Mouse (Mus musculus) MEL (cell line): ENCODE measurements around the gene Immp2l. TPM values are rescaled to one million over a fixed set of nuclear protein-coding genes. Genes with fewer than 3 reads are reported as not detected.

Experiments
- DNase-seq: peaks from one replicate; pipeline ENCODE4 v3.0.0; 2011; ENCODE audit warnings: low read depth, low spot score
- H3K27ac ChIP-seq: 2 replicates; pipeline ENCODE4 v1.5.1; 2012; ENCODE audit warnings: low read depth, mild to moderate bottlenecking, control low read depth, low read length, moderate library complexity; ENCODE audit not compliant: control insufficient read depth
- H3K27me3 ChIP-seq, 2 experiments: fragments of 150-350 bp in 1 of 2; sonication (generic) in 1 of 2; 2 replicates each; pipeline ENCODE4 v1.6.1; 2012; ENCODE audit warnings: low read length in 2 of 2, mild to moderate bottlenecking in 2 of 2, improper control_type of control experiment in 1 of 2, moderate library complexity in 1 of 2; ENCODE audit not compliant: insufficient read depth in 2 of 2, control insufficient read depth in 1 of 2
- H3K36me3 ChIP-seq, 2 experiments: 2 replicates each; pipeline ENCODE4 v1.6.1; 2012 to 2014; ENCODE audit warnings: low read length in 2 of 2, improper control_type of control experiment in 1 of 2, inconsistent platforms in 1 of 2, mild to moderate bottlenecking in 1 of 2; ENCODE audit not compliant: insufficient read depth in 2 of 2, control insufficient read depth in 1 of 2
- H3K4me1 ChIP-seq, 2 experiments: fragments of 150-350 bp in 1 of 2; sonication (generic) in 1 of 2; 2 replicates each; pipeline ENCODE4 v1.6.1; 2012; ENCODE audit warnings: low read length in 2 of 2, improper control_type of control experiment in 1 of 2, mild to moderate bottlenecking in 1 of 2; ENCODE audit not compliant: insufficient read depth in 2 of 2, control insufficient read depth in 1 of 2
- H3K4me3 ChIP-seq, 2 experiments: fragments of 150-350 bp in 1 of 2; sonication (generic) in 1 of 2; 2 replicates each; pipeline ENCODE4 v1.5.1; 2012; ENCODE audit warnings: low read depth in 2 of 2, low read length in 2 of 2, mild to moderate bottlenecking in 2 of 2, moderate library complexity in 2 of 2, control low read depth in 1 of 2, improper control_type of control experiment in 1 of 2; ENCODE audit not compliant: control insufficient read depth in 1 of 2, insufficient read depth in 1 of 2
- H3K79me2 ChIP-seq: 2 replicates; pipeline ENCODE4 v1.6.1; 2012; ENCODE audit warnings: mild to moderate bottlenecking, low read length, moderate library complexity; ENCODE audit not compliant: control insufficient read depth, poor library complexity, insufficient read depth
- H3K9ac ChIP-seq: 2 replicates; pipeline ENCODE4 v1.6.1; 2012; ENCODE audit warnings: low read depth, mild to moderate bottlenecking, control low read depth, low read length, moderate library complexity; ENCODE audit not compliant: control insufficient read depth, poor library complexity, severe bottlenecking
- H3K9me3 ChIP-seq: fragments of 150-350 bp; sonication (generic); replicated peaks from 2 replicates; pipeline ENCODE4 v1.6.1; 2012; ENCODE audit warnings: mild to moderate bottlenecking, low read length, improper control_type of control experiment, moderate library complexity; ENCODE audit not compliant: insufficient read depth
- CTCF ChIP-seq, 3 experiments: IDR thresholded peaks in 2 of 3; conservative IDR thresholded peaks in 1 of 3; 2 replicates each; pipeline ENCODE4 v1.5.1; 2011 to 2012; ENCODE audit warnings: low read length in 3 of 3, low read depth in 2 of 3, mild to moderate bottlenecking in 2 of 3, improper control_type of control experiment in 1 of 3, inconsistent platforms in 1 of 3, mixed read lengths in 1 of 3, moderate library complexity in 1 of 3; ENCODE audit not compliant: control insufficient read depth in 1 of 3, insufficient read depth in 1 of 3, poor library complexity in 1 of 3, severe bottlenecking in 1 of 3
- ELF1 ChIP-seq: IDR thresholded peaks from 2 replicates; pipeline ENCODE4 v1.6.1; 2014; ENCODE audit warnings: low read depth, mild to moderate bottlenecking, inconsistent platforms, low read length, improper control_type of control experiment, moderate library complexity
- EP300 ChIP-seq, 2 experiments: IDR thresholded peaks; 2 replicates each; pipeline ENCODE4 v1.6.1; 2011; ENCODE audit warnings: improper control_type of control experiment in 2 of 2, low read length in 2 of 2, low read depth in 1 of 2, mild to moderate bottlenecking in 1 of 2
- ETS1 ChIP-seq: IDR thresholded peaks from 2 replicates; pipeline ENCODE4 v1.6.1; 2012; ENCODE audit warnings: low read depth, mild to moderate bottlenecking, inconsistent platforms, low read length, improper control_type of control experiment, moderate library complexity
- GABPA ChIP-seq: IDR thresholded peaks from 2 replicates; pipeline ENCODE4 v1.6.1; 2012; ENCODE audit warnings: low read depth, mild to moderate bottlenecking, inconsistent platforms, low read length, improper control_type of control experiment, moderate library complexity
- MAFK ChIP-seq: IDR thresholded peaks from 2 replicates; pipeline ENCODE4 v1.6.1; 2011; ENCODE audit warnings: low read depth, mild to moderate bottlenecking, low read length, improper control_type of control experiment, borderline replicate concordance
- MAX ChIP-seq: IDR thresholded peaks from 2 replicates; pipeline ENCODE4 v1.6.1; 2011; ENCODE audit warnings: low read length, improper control_type of control experiment
- MEF2A ChIP-seq: IDR thresholded peaks from 2 replicates; pipeline ENCODE4 v1.6.1; 2014; ENCODE audit warnings: low read depth, mild to moderate bottlenecking, inconsistent platforms, low read length, improper control_type of control experiment; ENCODE audit not compliant: poor library complexity, insufficient replicate concordance, severe bottlenecking; ENCODE audit errors: extremely low read depth
- MYB ChIP-seq: IDR thresholded peaks from 2 replicates; pipeline ENCODE4 v1.6.1; 2011; ENCODE audit warnings: mild to moderate bottlenecking, low read depth, low read length, improper control_type of control experiment
- MYC ChIP-seq: IDR thresholded peaks from 2 replicates; pipeline ENCODE4 v1.6.1; 2011; ENCODE audit warnings: low read depth, mild to moderate bottlenecking, low read length, improper control_type of control experiment, moderate library complexity
- NELFE ChIP-seq: IDR thresholded peaks from 2 replicates; pipeline ENCODE4 v1.6.1; 2011; ENCODE audit warnings: low read depth, low read length, improper control_type of control experiment
- POLR2AphosphoS5 ChIP-seq: IDR thresholded peaks from 2 replicates; pipeline ENCODE4 v1.6.1; 2012; ENCODE audit warnings: low read depth, borderline replicate concordance, mild to moderate bottlenecking, inconsistent platforms, low read length, moderate library complexity, mixed read lengths
- RCOR1 ChIP-seq: IDR thresholded peaks from 2 replicates; pipeline ENCODE4 v1.6.1; 2012; ENCODE audit warnings: low read depth, mild to moderate bottlenecking, inconsistent platforms, low read length, improper control_type of control experiment
- UBTF ChIP-seq: IDR thresholded peaks from 2 replicates; pipeline ENCODE4 v1.6.1; 2012; ENCODE audit warnings: low read depth, mild to moderate bottlenecking, inconsistent platforms, low read length, improper control_type of control experiment, moderate library complexity, borderline replicate concordance; ENCODE audit not compliant: insufficient read depth
- ZMIZ1 ChIP-seq: IDR thresholded peaks from 2 replicates; pipeline ENCODE4 v1.6.1; 2012; ENCODE audit warnings: low read depth, mild to moderate bottlenecking, inconsistent platforms, low read length, improper control_type of control experiment, moderate library complexity
- ZNF384 ChIP-seq: IDR thresholded peaks from 2 replicates; pipeline ENCODE4 v1.6.1; 2012; ENCODE audit warnings: low read depth, mild to moderate bottlenecking, inconsistent platforms, low read length, improper control_type of control experiment
- polyA plus RNA-seq, 2 experiments: library from polyadenylated mRNA; stranded (reverse) in 1 of 2; unstranded in 1 of 2; fragments of >175 nt in 1 of 2; fragments of >200 nt in 1 of 2; gene quantifications; 2 replicates each; pipeline versions ENCODE4 v1.2.1 to v1.2.4; 2012; ENCODE audit warnings: low replicate concordance in 2 of 2, low read depth in 1 of 2; ENCODE audit not compliant: insufficient read length in 2 of 2, insufficient read depth in 1 of 2, missing spikeins in 1 of 2
- total RNA-seq: library from RNA; depleted of rRNA; stranded (reverse); fragments of 300-350 nt; gene quantifications from 2 replicates; pipeline ENCODE4 v1.2.3, GENCODE M21; 2012

The Immp2l gene
- total and polyA plus RNA-seq, 3 experiments, result 4.0 to 5.0 TPM; not detected in 1

GRCm38 (mm10) chr12:41308726-41309680 is 285.1 kb downstream of the Immp2l start:
- Histone ChIP-seq H3K79me2 (no peaks in the 10 kb centered on the region), H3K4me3 (no peak overlapping the region), H3K27me3 (no peaks in the 10 kb centered on the region), H3K4me1 (no peaks in the 10 kb centered on the region), H3K27ac (no peak overlapping the region), H3K36me3 (no peaks in the 10 kb centered on the region), H3K9me3 (no peaks in the 10 kb centered on the region), H3K9ac (no peak overlapping the region)
- no peak for DNase-seq
- no peak for TF ChIP-seq NELFE
- TF ChIP-seq MYC, result no peak
- TF ChIP-seq EP300 (IDR thresholded peaks at IDR 0.05; ENCODE audit: low read depth in 1 of 2, low read length in 2 of 2), result no peak
- TF ChIP-seq POLR2AphosphoS5, result no peak
- TF ChIP-seq MYB, result no peak
- TF ChIP-seq RCOR1, result no peak
- no peak for TF ChIP-seq ZNF384

GRCm38 (mm10) chr12:41313391-41313790 is 289.5 kb downstream of the Immp2l start:
- no peaks in the 10 kb centered on the region for H3K27me3 ChIP-seq
- no peaks in the 10 kb centered on the region for H3K9me3 ChIP-seq
- no peaks in the 10 kb centered on the region for H3K79me2 ChIP-seq
- H3K27ac ChIP-seq, result no peak overlapping the region
- no peak overlapping the region for H3K4me3 ChIP-seq
- H3K4me1 ChIP-seq, result no peaks in the 10 kb centered on the region
- TF ChIP-seq MAX, result no peak
- DNase-seq, result no peak
- no peaks in the 10 kb centered on the region for H3K36me3 ChIP-seq
- H3K9ac ChIP-seq, result no peak overlapping the region

DNA sequence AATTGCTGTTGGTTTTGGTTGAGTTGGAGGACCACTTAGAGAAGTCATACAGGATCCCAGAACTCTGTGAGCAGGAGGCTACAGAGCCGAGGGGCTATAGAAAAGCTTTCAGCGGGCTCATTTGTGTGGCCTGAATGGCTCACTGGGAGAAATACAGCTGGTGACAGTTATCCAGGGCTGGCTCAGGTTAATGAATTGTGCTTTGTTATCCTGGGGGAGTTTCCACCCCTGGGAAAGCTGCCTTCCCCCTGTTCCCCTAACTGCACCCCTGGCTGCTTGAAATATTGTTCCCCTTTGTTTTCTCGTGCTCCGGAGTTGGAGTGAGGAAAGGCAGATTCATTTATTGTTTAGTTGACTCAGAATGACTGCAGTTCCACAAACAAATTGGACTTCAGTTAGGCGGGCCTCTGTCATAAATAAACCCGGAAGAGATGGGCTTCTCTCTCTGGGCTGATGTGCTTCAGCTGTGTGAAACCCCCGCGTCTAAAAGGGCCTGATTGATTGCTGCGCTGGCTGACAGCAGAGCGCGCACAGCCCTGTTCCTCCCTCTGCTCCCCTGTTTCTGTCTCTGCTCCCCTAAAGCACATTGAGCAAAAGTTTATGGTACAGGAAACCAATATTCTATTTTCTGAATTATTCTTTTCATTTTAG is 291.0 kb downstream of the Immp2l start:
- no peak overlapping the region for H3K27ac ChIP-seq
- no peak for DNase-seq
- no peaks in the 10 kb centered on the region for H3K79me2 ChIP-seq
- peaks cover 0 to 4% of the 10 kb centered on the region in 2 experiments; a peak in 2 of 4 replicates for H3K36me3 ChIP-seq
- H3K27me3 ChIP-seq, result no peaks in the 10 kb centered on the region
- H3K9ac ChIP-seq, result no peak overlapping the region
- TF ChIP-seq GABPA (no peak), UBTF (no peak), MEF2A (no peak), ZMIZ1 (no peak), ELF1 (no peak), RCOR1 (no peak), CTCF (IDR thresholded peaks at IDR 0.05 in 2 of 3, conservative IDR thresholded peaks at IDR 0.05 in 1 of 3; ENCODE audit: control insufficient read depth in 1 of 3, insufficient read depth in 1 of 3, low read depth in 2 of 3, low read length in 3 of 3, poor library complexity in 1 of 3, severe bottlenecking in 1 of 3) (no peak), POLR2AphosphoS5 (no peak), ETS1 (no peak), MAFK (no peak), MAX (no peak)
- no peaks in the 10 kb centered on the region for H3K9me3 ChIP-seq
- no peak overlapping the region for H3K4me3 ChIP-seq
- peaks cover 0 to 2% of the 10 kb centered on the region in 2 experiments; a peak in 1 of 4 replicates for H3K4me1 ChIP-seq
